Mouse (Mus musculus) kidney, adult 2 months (tissue): ENCODE results near the gene Brpf3.

Experiments used
- CTCF ChIP-seq: fragments of 200-500 bp; conservative IDR thresholded peaks from 2 replicates; pipeline ENCODE4 v1.5.1; 2011; ENCODE audit warnings: low read depth, mild to moderate bottlenecking, control low read depth, low read length, moderate library complexity, mixed read lengths; ENCODE audit not compliant: insufficient read depth, insufficient read length
- POLR2A ChIP-seq: fragments of 200-500 bp; IDR thresholded peaks from one replicate; pipeline ENCODE4 v1.6.1; 2011; ENCODE audit warnings: low read depth, low read length, control low read depth

- no peak for TF ChIP-seq CTCF
- TF ChIP-seq POLR2A = no peak
Observed at GRCm38 (mm10) chr17:28802006-28802481, 1.2 kb downstream of the Brpf3 start.
